Mouse (Mus musculus) retina, adult 2 months (tissue): ENCODE measurements around the gene Lpo.

Experiments
- DNase-seq: peaks from one replicate; pipeline ENCODE4 v3.0.0-alpha.2; 2012; ENCODE audit warnings: low read depth, low spot score

Gene Lpo

DNA sequence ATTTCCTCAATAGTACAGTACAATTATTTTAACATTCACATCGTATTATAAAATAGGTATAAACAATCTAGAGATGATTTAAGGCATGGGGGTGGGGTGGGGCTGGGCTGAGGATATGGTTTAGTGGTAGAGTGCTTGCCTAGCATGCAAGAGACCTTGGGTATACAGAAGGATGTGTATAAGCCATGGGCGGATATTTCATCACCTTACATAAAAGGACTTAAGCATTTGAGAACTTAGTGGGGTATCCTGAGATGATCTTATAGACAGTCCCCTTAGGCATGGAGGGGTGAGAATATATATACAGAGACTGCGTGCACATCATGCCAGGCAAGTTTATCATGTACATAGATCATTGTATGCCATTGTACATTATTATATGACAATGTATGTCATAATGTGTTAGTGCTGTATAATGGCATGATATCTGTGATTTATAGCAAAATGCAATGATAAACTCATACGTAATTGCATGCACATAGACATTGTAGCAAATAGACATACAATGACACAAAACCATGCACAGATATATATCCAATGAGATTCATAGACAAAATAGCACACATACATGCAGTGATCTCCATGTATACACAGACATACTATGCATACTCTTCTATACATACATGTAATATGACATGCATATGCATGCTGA, 69.0 kb downstream of the Lpo start:
- no peak for DNase-seq

- DNase-seq = no peak
These were observed 69.8 kb downstream of the Lpo start for GRCm38 (mm10) chr11:87758161-87758911.

- DNase-seq = no peak
These were observed 70.8 kb downstream of the Lpo start for GRCm38 (mm10) chr11:87757001-87757954.
